Mouse (Mus musculus) liver, adult 2 months (tissue): ENCODE data around the gene Praf2. TPM values are rescaled to one million over a fixed set of nuclear protein-coding genes. Genes with fewer than 3 reads are reported as not detected.
A peak's percentile ranks its signal among the peaks of the same experiment; 100 is the strongest.
"Not testable (repeated sequence)": the region's sequence is repeated elsewhere in the genome, so short reads cannot be mapped to it uniquely, and the experiment has no call there.

Source experiments
- DNase-seq: peaks from one replicate; pipeline ENCODE4 v3.0.0-alpha.2; 2011; ENCODE audit warnings: low read depth, low spot score; ENCODE audit errors: extremely low read depth
- H3K27ac ChIP-seq: fragments of 200-500 bp; replicated peaks from 2 replicates; pipeline ENCODE4 v1.5.1; 2012; ENCODE audit warnings: low read depth, mild to moderate bottlenecking, control low read depth, inconsistent platforms, low read length; ENCODE audit not compliant: insufficient read depth
- H3K27me3 ChIP-seq: fragments of 200-500 bp; 2 replicates; pipeline ENCODE4 v1.6.1; 2012; ENCODE audit warnings: mild to moderate bottlenecking, moderate library complexity, low read length, inconsistent platforms; ENCODE audit not compliant: control insufficient read depth, insufficient read depth
- H3K36me3 ChIP-seq: fragments of 200-500 bp; 2 replicates; pipeline ENCODE4 v1.6.1; 2012; ENCODE audit warnings: low read length, inconsistent platforms; ENCODE audit not compliant: control insufficient read depth, insufficient read depth
- H3K4me1 ChIP-seq: fragments of 200-500 bp; 2 replicates; pipeline ENCODE4 v1.6.1; 2011; ENCODE audit warnings: low read length; ENCODE audit not compliant: control insufficient read depth, insufficient read depth
- H3K4me3 ChIP-seq: fragments of 200-500 bp; 2 replicates; pipeline ENCODE4 v1.5.1; 2011; ENCODE audit warnings: low read depth, mild to moderate bottlenecking, control low read depth, low read length, moderate library complexity; ENCODE audit not compliant: insufficient read depth
- H3K79me2 ChIP-seq: fragments of 200-500 bp; 2 replicates; pipeline ENCODE4 v1.6.1; 2012; ENCODE audit warnings: inconsistent platforms, mild to moderate bottlenecking, low read length, moderate library complexity; ENCODE audit not compliant: control insufficient read depth, insufficient read depth
- H3K9ac ChIP-seq: fragments of 200-500 bp; 2 replicates; pipeline ENCODE4 v1.6.1; 2012; ENCODE audit warnings: low read depth, mild to moderate bottlenecking, control low read depth, inconsistent platforms, low read length
- CTCF ChIP-seq: fragments of 200-500 bp; IDR thresholded peaks from 2 replicates; pipeline ENCODE4 v1.5.1; 2011; ENCODE audit warnings: low read depth, low read length, control low read depth
- POLR2A ChIP-seq: fragments of 200-500 bp; IDR thresholded peaks from 2 replicates; pipeline ENCODE4 v1.6.1; 2011; ENCODE audit warnings: low read length, control low read depth; ENCODE audit not compliant: insufficient read depth; ENCODE audit errors: extremely low read depth
- WGBS: fragments of 180-500 bp; shearing (Covaris S2); methylation state at CpG from one replicate; pipeline ENCODE4 v1.1.7; 2018; 5-methylcytosine and 5-hydroxymethylcytosine counted together
- polyA plus RNA-seq: library from polyadenylated mRNA; depleted of rRNA; stranded (reverse); fragments of >200 nt; gene quantifications from 2 replicates; pipeline ENCODE4 v1.2.3, GENCODE M21; 2012
- total RNA-seq: library from RNA; depleted of rRNA; stranded (reverse); fragments of >200 nt; gene quantifications from 2 replicates; pipeline ENCODE4 v1.2.3, GENCODE M21; 2014

The Praf2 gene
- total and polyA plus RNA-seq, 2 experiments = 1.1 to 7.7 TPM

DNA sequence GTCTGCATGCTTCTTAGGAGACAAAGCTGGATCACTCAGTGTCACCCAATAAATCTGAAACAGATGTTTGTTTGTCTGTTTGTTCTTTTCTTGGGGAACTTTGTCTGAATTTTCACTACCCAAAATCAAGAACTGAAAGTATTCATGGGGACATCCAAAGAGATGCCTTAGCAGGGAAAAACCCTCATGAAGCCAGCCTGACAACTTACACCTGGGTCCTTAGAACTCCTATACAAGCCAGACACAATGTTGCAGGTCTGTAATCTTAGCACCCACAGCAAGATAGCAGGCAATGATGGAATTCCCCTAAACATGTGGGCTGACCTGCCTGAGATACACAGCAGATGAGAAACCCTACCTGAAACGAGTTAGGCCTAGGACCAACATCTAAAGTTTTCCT, 16.7 kb downstream of the Praf2 start:
- 40% methylated on average over 1 of the region's 1 CpGs for WGBS
- no peak for TF ChIP-seq POLR2A

DNA sequence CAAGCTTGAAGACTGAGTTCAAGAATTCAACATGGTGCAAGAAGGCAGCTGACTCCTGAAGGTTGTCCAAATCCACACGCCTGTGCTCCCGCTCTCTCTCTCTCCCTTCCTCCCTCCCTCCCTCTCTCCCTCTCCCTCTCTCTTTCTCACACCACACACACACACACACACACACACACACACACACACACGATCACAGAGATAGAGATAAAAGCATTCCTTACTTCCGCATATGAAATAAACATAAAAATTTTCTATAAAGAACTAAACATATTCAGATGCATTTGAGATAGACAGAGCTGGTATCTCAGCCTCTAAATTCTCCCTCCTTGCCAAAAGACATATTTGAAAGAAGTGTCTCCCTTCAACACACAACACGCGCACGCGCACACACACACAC, 17.2 kb downstream of the Praf2 start:
- no peak overlapping the region for H3K27ac ChIP-seq
- no peaks in the 10 kb centered on the region for H3K27me3 ChIP-seq
- 89% methylated on average over 8 of the region's 8 CpGs for WGBS
- no peak overlapping the region for H3K4me3 ChIP-seq
- no peaks in the 10 kb centered on the region for H3K36me3 ChIP-seq
- TF ChIP-seq POLR2A (no peak), CTCF (no peak)
- H3K79me2 ChIP-seq = no peaks in the 10 kb centered on the region
- H3K4me1 ChIP-seq = no peaks in the 10 kb centered on the region
- H3K9ac ChIP-seq = no peak overlapping the region
- no peak for DNase-seq

More for the DNA sequence above, 16.7 kb downstream of the Praf2 start:
- no peak overlapping the region for H3K27ac ChIP-seq
- no peak overlapping the region for H3K4me3 ChIP-seq
- no peaks in the 10 kb centered on the region for H3K4me1 ChIP-seq
- no peaks in the 10 kb centered on the region for H3K36me3 ChIP-seq
- DNase-seq = no peak
- H3K9ac ChIP-seq = no peak overlapping the region
- no peaks in the 10 kb centered on the region for H3K27me3 ChIP-seq
- H3K79me2 ChIP-seq = no peaks in the 10 kb centered on the region

DNA sequence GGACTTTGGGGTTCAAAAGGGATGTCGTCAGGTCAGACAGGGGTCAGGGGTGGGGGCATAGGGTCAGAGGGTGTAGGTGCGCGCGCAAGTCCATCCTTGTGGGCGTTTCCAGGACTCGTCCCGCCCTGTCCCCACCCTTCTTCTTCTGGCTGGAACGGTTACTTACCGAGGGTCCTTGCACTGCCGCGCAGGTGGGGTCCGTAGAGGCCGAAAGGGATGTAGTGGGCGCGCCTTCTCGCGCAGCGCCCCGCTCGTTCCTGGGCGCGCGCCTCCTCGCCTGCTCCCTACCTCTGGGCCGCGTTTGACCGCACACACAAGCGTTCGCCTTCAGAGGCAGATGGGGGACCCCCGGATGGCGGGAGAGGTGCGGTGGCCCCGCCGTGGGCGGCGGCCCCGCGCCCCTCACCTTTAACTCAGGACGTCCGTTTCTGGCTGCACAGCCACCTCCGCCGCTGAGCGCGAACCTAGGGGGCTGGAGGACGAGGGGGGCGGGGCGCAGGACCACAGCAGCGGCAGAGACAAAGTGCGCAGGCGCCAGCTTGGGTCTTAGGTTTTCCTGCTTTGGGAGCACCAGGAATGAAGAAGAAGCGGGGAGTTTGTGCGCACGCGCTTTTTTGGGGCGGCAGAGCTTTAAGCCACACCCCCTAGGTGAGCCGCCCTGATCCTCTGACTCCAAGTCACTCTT, 22.3 kb downstream of the Praf2 start, which contains the start of gene Ccdc120:
Gene Ccdc120 (minus strand): TSS at position 474 of the 685 bp plus-strand sequence.
- Histone ChIP-seq H3K4me1 (no peaks in the 10 kb centered on the region), H3K79me2 (no peaks in the 10 kb centered on the region), H3K27ac (no peak within 1 kb of the TSS), H3K36me3 (no peaks in the 10 kb centered on the region), H3K4me3 (peak within 1 kb of the TSS; percentile 93), H3K9ac (peak within 1 kb of the TSS; percentile 74), H3K27me3 (no peaks in the 10 kb centered on the region)
- peak; percentile 52 for DNase-seq
- WGBS = under 1% methylated on average over 41 of the region's 56 CpGs
- TF ChIP-seq CTCF = no peak
- TF ChIP-seq POLR2A = no peak

DNA sequence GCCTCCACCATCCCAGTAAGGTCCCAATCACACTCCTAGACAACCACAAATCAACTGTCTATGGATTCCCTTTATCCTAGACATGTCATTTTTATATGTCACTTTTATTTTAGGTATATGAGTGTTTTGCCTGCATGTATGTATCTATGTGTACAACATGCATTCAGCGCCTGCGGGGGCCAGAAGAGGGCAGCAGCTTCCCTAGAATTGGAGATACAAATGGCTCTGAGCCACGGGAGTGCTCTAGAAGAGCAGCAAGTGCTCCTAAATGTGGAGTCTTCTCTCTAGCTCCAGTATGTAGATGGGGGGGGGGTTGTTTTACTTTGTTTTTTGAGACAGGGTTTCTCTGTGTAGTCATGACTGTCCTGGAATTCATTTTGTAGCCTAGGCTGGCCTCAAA, 25.4 kb downstream of the Praf2 start:
- not testable (repeated sequence) for H3K4me3 ChIP-seq, H3K4me1 ChIP-seq, H3K79me2 ChIP-seq, H3K27ac ChIP-seq, H3K36me3 ChIP-seq, H3K9ac ChIP-seq, H3K27me3 ChIP-seq, DNase-seq
- 8% methylated on average over 3 of the region's 3 CpGs for WGBS

DNA sequence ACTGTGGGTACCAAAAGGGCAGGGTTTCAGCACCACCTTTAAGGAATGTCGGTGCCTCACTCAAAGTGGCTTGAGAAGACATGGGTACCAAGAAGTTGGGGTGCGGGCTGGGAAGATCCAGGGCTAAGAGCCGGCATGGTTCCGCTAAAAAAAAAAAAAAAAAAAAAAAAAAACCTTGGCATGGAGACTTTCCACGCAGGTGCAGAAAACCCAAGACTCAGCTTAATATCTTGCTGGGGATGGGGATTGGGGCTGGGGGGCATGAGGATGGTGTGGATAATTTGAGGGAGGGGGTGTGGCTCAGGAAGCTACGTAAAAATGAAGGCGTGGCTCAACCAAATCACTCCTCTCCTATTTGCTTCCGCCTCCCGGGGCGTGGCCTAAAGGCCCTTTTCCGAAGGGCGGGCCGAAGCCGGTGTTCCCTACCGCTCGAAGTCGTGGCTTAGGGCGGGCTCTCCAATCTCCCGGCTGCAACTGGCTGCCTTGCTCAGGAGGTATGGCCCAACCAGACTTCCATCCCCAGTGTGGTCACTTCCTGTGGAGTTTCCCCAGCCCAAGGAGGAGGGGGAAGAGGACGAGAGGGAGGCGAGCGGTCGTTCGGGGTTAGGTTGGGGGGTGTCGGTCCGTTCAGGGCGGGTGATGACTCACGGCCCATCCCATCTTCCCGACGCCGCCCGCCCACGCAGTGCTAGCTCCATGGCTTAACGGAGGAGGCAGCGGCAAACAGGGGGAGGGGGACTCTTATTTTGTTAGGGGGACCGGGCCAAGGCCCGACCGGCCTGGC, 34.1 kb downstream of the Praf2 start, which contains the start of gene Tfe3:
Gene Tfe3 (plus strand): TSS at position 424 of the 784 bp plus-strand sequence.
- under 1% methylated on average over 35 of the region's 38 CpGs for WGBS
- no peaks in the 10 kb centered on the region; the same call in 1 of the 2 replicates for H3K79me2 ChIP-seq
- H3K4me1 ChIP-seq = peaks cover 13% of the 10 kb centered on the region
- peaks cover 7% of the 10 kb centered on the region for H3K36me3 ChIP-seq
- peak within 1 kb of the TSS; percentile 88 for H3K9ac ChIP-seq
- TF ChIP-seq POLR2A (peak; percentile 68), CTCF (no peak)
- no peaks in the 10 kb centered on the region for H3K27me3 ChIP-seq
- peak; percentile 93 for DNase-seq
- H3K4me3 ChIP-seq = peak within 1 kb of the TSS; percentile 76
- H3K27ac ChIP-seq = peak within 1 kb of the TSS; percentile 82

DNA sequence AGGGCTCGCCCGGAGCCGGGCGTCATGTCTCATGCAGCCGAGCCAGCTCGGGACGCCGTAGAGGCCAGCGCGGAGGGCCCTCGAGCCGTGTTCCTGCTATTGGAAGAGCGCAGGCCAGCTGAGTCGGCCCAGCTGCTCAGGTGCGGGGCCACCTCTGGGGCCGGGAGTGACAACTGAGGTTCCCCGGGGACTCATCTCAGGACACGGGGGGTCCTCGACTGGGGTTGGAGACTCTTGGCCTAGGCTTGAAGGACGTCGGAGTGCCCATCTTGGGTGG, 34.6 kb downstream of the Praf2 start:
- WGBS = 0% methylated on average over 18 of the region's 21 CpGs
- peak overlapping the region; percentile 82 for H3K27ac ChIP-seq
- no peak for TF ChIP-seq CTCF
- no peak for TF ChIP-seq POLR2A

More for the DNA sequence above, 34.6 kb downstream of the Praf2 start:
- no peaks in the 10 kb centered on the region for H3K27me3 ChIP-seq
- H3K79me2 ChIP-seq = no peaks in the 10 kb centered on the region; the same call in 1 of the 2 replicates
- peak overlapping the region; percentile 76 for H3K4me3 ChIP-seq
- peak overlapping the region; percentile 88 for H3K9ac ChIP-seq
- H3K36me3 ChIP-seq = peaks cover 7% of the 10 kb centered on the region
- DNase-seq = no peak
- peaks cover 13% of the 10 kb centered on the region for H3K4me1 ChIP-seq
